Mouse (Mus musculus) liver, postnatal 0 days (tissue): ENCODE measurements at regions not wholly inside any gene's neighbourhood (a gene's known extent, or its start where the extent isn't known, plus 50 kb on each side); places are given as distances from the start of the nearest gene placed in this dataset.

ENCODE experiments used
- ATAC-seq: fragments of 200-750 bp; cut with Nextera tagmentation; 2 replicates; pipeline ENCODE4 v1.8.0; 2017; ENCODE audit warnings: mild to moderate bottlenecking, moderate library complexity
- DNase-seq: peaks from one replicate; pipeline ENCODE4 v3.0.0-alpha.2; 2016
- H3K27ac ChIP-seq: fragments of 300-500 bp; sonication (generic); 2 replicates; pipeline ENCODE4 v1.5.1; 2014; ENCODE audit warnings: antibody characterized with exemption, moderate library complexity, mild to moderate bottlenecking, low read depth
- H3K27me3 ChIP-seq: fragments of 300-500 bp; sonication (generic); 2 replicates; pipeline ENCODE4 v1.6.1; 2014; ENCODE audit warnings: low read length, control low read depth, mixed read lengths; ENCODE audit not compliant: insufficient read depth
- H3K36me3 ChIP-seq: fragments of 300-500 bp; sonication (generic); replicated peaks from 2 replicates; pipeline ENCODE4 v1.6.1; 2014; ENCODE audit warnings: mild to moderate bottlenecking, control low read depth, low read length, moderate library complexity, mixed read lengths; ENCODE audit not compliant: insufficient read depth
- H3K4me1 ChIP-seq: fragments of 300-500 bp; sonication (generic); 2 replicates; pipeline ENCODE4 v1.6.1; 2014; ENCODE audit warnings: antibody characterized with exemption, mild to moderate bottlenecking, control low read depth; ENCODE audit not compliant: insufficient read depth
- H3K4me2 ChIP-seq: fragments of 300-500 bp; sonication (generic); 2 replicates; pipeline ENCODE4 v1.6.1; 2014; ENCODE audit warnings: low read depth, mild to moderate bottlenecking, low read length, moderate library complexity, mixed read lengths
- H3K4me3 ChIP-seq: fragments of 300-500 bp; sonication (generic); 2 replicates; pipeline ENCODE4 v1.5.1; 2014; ENCODE audit warnings: low read depth, low read length
- H3K9ac ChIP-seq: fragments of 300-500 bp; sonication (generic); replicated peaks from 2 replicates; pipeline ENCODE4 v1.6.1; 2014; ENCODE audit warnings: mild to moderate bottlenecking, moderate library complexity
- H3K9me3 ChIP-seq: fragments of 300-500 bp; sonication (generic); 2 replicates; pipeline ENCODE4 v1.6.1; 2016; ENCODE audit warnings: mild to moderate bottlenecking, control low read depth, low read length, mixed read lengths
- CTCF ChIP-seq: sonication (generic); IDR thresholded peaks from 2 replicates; pipeline ENCODE4 v1.5.1; 2016; ENCODE audit warnings: antibody characterized with exemption, low read depth
- EP300 ChIP-seq: IDR thresholded peaks from 2 replicates; pipeline ENCODE4 v1.6.1; 2016; ENCODE audit warnings: antibody characterized with exemption, low read depth, mild to moderate bottlenecking
- WGBS: fragments of 180-500 bp; shearing (Covaris S2); extraction: QIAGEN DNeasy Blood & Tissue Kit; methylation state at CpG from one replicate; pipeline ENCODE4 v1.1.7; 2014; ENCODE audit not compliant: insufficient replicate concordance; 5-methylcytosine and 5-hydroxymethylcytosine counted together

- Histone ChIP-seq H3K4me3 (no peak overlapping the region), H3K4me2 (no peak overlapping the region), H3K27ac (no peak overlapping the region), H3K36me3 (no peaks in the 10 kb centered on the region), H3K9me3 (no peaks in the 10 kb centered on the region), H3K4me1 (no peaks in the 10 kb centered on the region), H3K27me3 (no peaks in the 10 kb centered on the region), H3K9ac (no peak overlapping the region)
- DNase-seq (no peak), ATAC-seq (no peak)
- 83% methylated on average over 3 of the region's 3 CpGs for WGBS
- TF ChIP-seq EP300: no peak
- TF ChIP-seq CTCF: no peak
Observed at GRCm38 (mm10) chr16:7775635-7776034, 649.3 kb downstream of the Tmem114 start.

GRCm38 (mm10) chr16:7768433-7768832 lies 656.5 kb downstream of the Tmem114 start:
- Histone ChIP-seq H3K9ac (no peak overlapping the region), H3K9me3 (no peaks in the 10 kb centered on the region), H3K4me2 (no peak overlapping the region), H3K4me1 (no peaks in the 10 kb centered on the region), H3K27me3 (no peaks in the 10 kb centered on the region), H3K36me3 (no peaks in the 10 kb centered on the region), H3K4me3 (no peak overlapping the region), H3K27ac (no peak overlapping the region)
- DNase-seq (no peak), ATAC-seq (peak; percentile 36; the same call in 1 of the 2 replicates)
- WGBS: 15% methylated on average over 1 of the region's 1 CpGs
- TF ChIP-seq CTCF (no peak), EP300 (no peak)

GRCm38 (mm10) chr16:7767691-7768090 lies 657.2 kb downstream of the Tmem114 start:
- H3K4me2 ChIP-seq: no peak overlapping the region
- TF ChIP-seq CTCF (no peak), EP300 (no peak)
- no peak overlapping the region for H3K4me3 ChIP-seq
- no peaks in the 10 kb centered on the region for H3K36me3 ChIP-seq
- H3K4me1 ChIP-seq: no peaks in the 10 kb centered on the region
- no peak overlapping the region for H3K27ac ChIP-seq
- ATAC-seq (no peak), DNase-seq (no peak)
- H3K27me3 ChIP-seq: no peaks in the 10 kb centered on the region
- no peaks in the 10 kb centered on the region for H3K9me3 ChIP-seq
- WGBS: 54% methylated on average over 4 of the region's 4 CpGs
- H3K9ac ChIP-seq: no peak overlapping the region

GRCm38 (mm10) chr16:7764383-7764782 lies 660.6 kb downstream of the Tmem114 start:
- 63% methylated on average over 6 of the region's 6 CpGs for WGBS
- TF ChIP-seq EP300 (no peak), CTCF (no peak)
- H3K9me3 ChIP-seq: no peaks in the 10 kb centered on the region
- no peak for ATAC-seq
- no peak overlapping the region for H3K4me2 ChIP-seq
- no peak overlapping the region for H3K27ac ChIP-seq
- H3K4me3 ChIP-seq: no peak overlapping the region
- no peak overlapping the region for H3K9ac ChIP-seq
- no peaks in the 10 kb centered on the region for H3K27me3 ChIP-seq
- no peaks in the 10 kb centered on the region for H3K4me1 ChIP-seq
- no peak for DNase-seq
- no peaks in the 10 kb centered on the region for H3K36me3 ChIP-seq

- Histone ChIP-seq H3K4me3 (no peak overlapping the region), H3K27me3 (no peaks in the 10 kb centered on the region), H3K27ac (no peak overlapping the region), H3K9ac (no peak overlapping the region), H3K36me3 (no peaks in the 10 kb centered on the region), H3K4me1 (no peaks in the 10 kb centered on the region), H3K4me2 (no peak overlapping the region), H3K9me3 (no peaks in the 10 kb centered on the region)
- 61% methylated on average over 2 of the region's 2 CpGs for WGBS
- no peak for DNase-seq
- no peak for TF ChIP-seq EP300
- no peak for TF ChIP-seq CTCF
- ATAC-seq: no peak
Observed at GRCm38 (mm10) chr16:7728186-7728585, 696.8 kb downstream of the Tmem114 start.

GRCm38 (mm10) chr16:7725225-7725624 lies 699.7 kb downstream of the Tmem114 start:
- WGBS: 85% methylated on average over 1 of the region's 1 CpGs
- Histone ChIP-seq H3K4me1 (no peaks in the 10 kb centered on the region), H3K4me2 (no peak overlapping the region), H3K9ac (no peak overlapping the region), H3K27ac (no peak overlapping the region), H3K36me3 (no peaks in the 10 kb centered on the region), H3K4me3 (no peak overlapping the region), H3K9me3 (no peaks in the 10 kb centered on the region), H3K27me3 (no peaks in the 10 kb centered on the region)
- ATAC-seq (no peak), DNase-seq (no peak)
- TF ChIP-seq CTCF (no peak), EP300 (no peak)

- Histone ChIP-seq H3K4me3 (no peak overlapping the region), H3K27me3 (no peaks in the 10 kb centered on the region), H3K9me3 (no peaks in the 10 kb centered on the region), H3K9ac (no peak overlapping the region), H3K36me3 (no peaks in the 10 kb centered on the region), H3K27ac (no peak overlapping the region), H3K4me1 (no peaks in the 10 kb centered on the region), H3K4me2 (no peak overlapping the region)
- WGBS: 72% methylated on average over 4 of the region's 4 CpGs
- TF ChIP-seq EP300: no peak
- TF ChIP-seq CTCF: no peak
- DNase-seq (no peak), ATAC-seq (no peak)
Observed at GRCm38 (mm10) chr16:7701471-7701870, 723.5 kb downstream of the Tmem114 start.
